Mouse (Mus musculus) neural tube, embryonic 10.5 days (tissue): ENCODE data around the gene Taok1.
"Not testable (repeated sequence)": the region's sequence is repeated elsewhere in the genome, so short reads cannot be mapped to it uniquely, and the experiment has no call there.

Source experiments
- DNase-seq: peaks from one replicate; pipeline ENCODE4 v3.0.0-alpha.2; 2017; ENCODE audit warnings: low spot score; ENCODE audit errors: extremely low spot score

The Taok1 gene

GRCm38 (mm10) chr11:77585201-77585600 is 22.4 kb downstream of the Taok1 start:
- DNase-seq = no peak

- no peak for DNase-seq
Measured at GRCm38 (mm10) chr11:77545261-77545660, 62.4 kb downstream of the Taok1 start.

GRCm38 (mm10) chr11:77532202-77532846 is 75.3 kb downstream of the Taok1 start:
- DNase-seq = no peak

- no peak for DNase-seq
Measured at GRCm38 (mm10) chr11:77530862-77531261, 76.8 kb downstream of the Taok1 start.

GRCm38 (mm10) chr11:77529644-77530043 is 78.0 kb downstream of the Taok1 start:
- DNase-seq = no peak

- DNase-seq = not testable (repeated sequence)
Measured at GRCm38 (mm10) chr11:77528420-77528819, 79.2 kb downstream of the Taok1 start.

- DNase-seq = no peak
Measured at GRCm38 (mm10) chr11:77525804-77526486, 81.7 kb downstream of the Taok1 start.

GRCm38 (mm10) chr11:77520601-77521529 is 86.8 kb downstream of the Taok1 start:
- DNase-seq = no peak

- no peak for DNase-seq
Measured at GRCm38 (mm10) chr11:77519043-77519442, 88.6 kb downstream of the Taok1 start, which contains the start of gene Gm10392. Gene Gm10392, minus strand, starts transcription at chr11:77519198.

GRCm38 (mm10) chr11:77518051-77518798 is 89.4 kb downstream of the Taok1 start:
- no peak for DNase-seq

- DNase-seq = no peak
Measured at GRCm38 (mm10) chr11:77516553-77517425, 90.8 kb downstream of the Taok1 start.

- DNase-seq = no peak
Measured at GRCm38 (mm10) chr11:77515637-77516552, 91.7 kb downstream of the Taok1 start, which contains the start of gene Trp53i13. Gene Trp53i13, minus strand, starts transcription at chr11:77515980.

GRCm38 (mm10) chr11:77514832-77515636 is 92.6 kb downstream of the Taok1 start, which contains the start of gene Abhd15:
Gene Abhd15, plus strand, starts transcription at chr11:77515121.
- DNase-seq = peak; percentile 88

GRCm38 (mm10) chr11:77514281-77514831 is 93.3 kb downstream of the Taok1 start:
- peak; percentile 72 for DNase-seq

GRCm38 (mm10) chr11:77513811-77514170 is 93.8 kb downstream of the Taok1 start:
- DNase-seq = no peak

GRCm38 (mm10) chr11:77512891-77513810 is 94.5 kb downstream of the Taok1 start:
- DNase-seq = peak; percentile 93

- DNase-seq = no peak
Measured at GRCm38 (mm10) chr11:77511336-77511735, 96.3 kb downstream of the Taok1 start.
